Mouse (Mus musculus) heart, adult 2 months (tissue): ENCODE results near the gene Tbc1d2b.

Source experiments
- CTCF ChIP-seq: fragments of 200-600 bp; IDR thresholded peaks from 2 replicates; pipeline ENCODE4 v1.8.1; 2022; ENCODE audit warnings: antibody characterized with exemption, mild to moderate bottlenecking, moderate library complexity
- EP300 ChIP-seq: fragments of 200-500 bp; IDR thresholded peaks from 2 replicates; pipeline ENCODE4 v1.6.1; 2011; ENCODE audit warnings: low read depth, low read length, control low read depth; ENCODE audit not compliant: insufficient read depth
- POLR2A ChIP-seq: fragments of 200-500 bp; IDR thresholded peaks from 2 replicates; pipeline ENCODE4 v1.6.1; 2011; ENCODE audit warnings: mild to moderate bottlenecking, low read depth, low read length, control low read depth; ENCODE audit not compliant: insufficient read depth

DNA sequence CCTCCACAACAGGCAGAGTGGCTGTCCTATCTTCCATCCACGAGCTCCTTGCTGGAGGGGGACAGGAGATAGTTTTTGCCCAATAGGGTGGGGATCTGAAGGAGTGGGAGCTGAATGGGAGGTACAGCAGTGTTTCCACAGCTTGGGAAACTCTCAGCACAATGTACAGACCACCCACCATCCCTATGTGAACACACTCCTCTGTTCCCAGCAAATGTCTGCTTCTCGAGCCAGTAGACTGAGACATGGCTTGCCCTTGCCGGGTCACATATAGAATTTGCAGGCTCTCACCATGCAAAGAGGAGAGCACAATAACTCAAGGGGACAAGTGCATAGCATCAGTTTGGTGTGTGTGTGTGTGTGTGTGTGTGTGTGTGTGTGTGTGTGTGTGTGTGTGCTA, 87.1 kb downstream of the Tbc1d2b start:
- TF ChIP-seq EP300 (no peak), CTCF (no peak), POLR2A (no peak)
